ENCODE assay signal across 11 mouse cellular contexts in genomic region chr17:25082887-25083286, GRCm38 (mm10). TPM values are rescaled to one million over a fixed set of nuclear protein-coding genes. Genes with fewer than 3 reads are reported as not detected.
DNase-seq lines count a peak whose midpoint lies in the region; ATAC-seq and TF ChIP-seq lines count a peak whose summit lies in the region.
"Had no signal": no experiment of that assay in that cellular context is flagged by ENCODE, and none has a peak within 500 bp of the region (broad histone marks: within the 10 kb centered on the region; RNA-seq: fewer than 3 reads in every experiment).

No protein-coding gene starts in this region.

- no peak for TF ChIP-seq CTCF in kidney, postnatal 0 days (IDR thresholded peaks at IDR 0.05; ENCODE audit: low read depth)

- no peak overlapping the region for H3K4me3 ChIP-seq in kidney, postnatal 0 days (replicated peaks; ENCODE audit: low read depth, low read length)
- H3K4me3 ChIP-seq in embryonic facial prominence, embryonic 14.5 days (ENCODE audit: low read depth, low read length) = no peak overlapping the region
- H3K4me3 ChIP-seq in liver, embryonic 13.5 days (replicated peaks) = no peak overlapping the region
- H3K4me3 ChIP-seq: midbrain, embryonic 15.5 days had no signal

- peak overlapping the region; percentile 94 for H3K27ac ChIP-seq in kidney, postnatal 0 days
- peak overlapping the region; percentile 98 for H3K27ac ChIP-seq in embryonic facial prominence, embryonic 14.5 days (replicated peaks; ENCODE audit: low read depth, low read length)
- H3K27ac ChIP-seq in liver, embryonic 13.5 days = peak overlapping the region; percentile 57
- H3K27ac ChIP-seq: midbrain, embryonic 15.5 days had no signal

- H3K4me2 ChIP-seq in kidney, postnatal 0 days (ENCODE audit: low read length) = peak overlapping the region; percentile 6; the same call in 1 of the 2 replicates
- H3K4me2 ChIP-seq in embryonic facial prominence, embryonic 14.5 days (ENCODE audit: low read depth, low read length) = no peak overlapping the region
- no peak overlapping the region for H3K4me2 ChIP-seq in liver, embryonic 13.5 days
- H3K4me2 ChIP-seq: midbrain, embryonic 15.5 days had no signal

- no peaks in the 10 kb centered on the region for H3K27me3 ChIP-seq in kidney, postnatal 0 days (ENCODE audit: insufficient read depth, low read length)
- H3K27me3 ChIP-seq in embryonic facial prominence, embryonic 14.5 days (replicated peaks; ENCODE audit: control insufficient read depth, insufficient read depth, low read length) = no peaks in the 10 kb centered on the region
- H3K27me3 ChIP-seq in liver, embryonic 13.5 days = no peaks in the 10 kb centered on the region
- H3K27me3 ChIP-seq: midbrain, embryonic 15.5 days had no signal

- H3K36me3 ChIP-seq in kidney, postnatal 0 days (ENCODE audit: insufficient read depth, low read length) = 0 out of 2 replicates have a peak, but pooled peaks cover 1% of the 10 kb centered on the region
- 0 out of 2 replicates have a peak, but pooled peaks cover 3% of the 10 kb centered on the region for H3K36me3 ChIP-seq in embryonic facial prominence, embryonic 14.5 days (ENCODE audit: control insufficient read depth, insufficient read depth, low read length)
- 0 out of 2 replicates have a peak, but pooled peaks cover 2% of the 10 kb centered on the region for H3K36me3 ChIP-seq in liver, embryonic 13.5 days
- H3K36me3 ChIP-seq: midbrain, embryonic 15.5 days had no signal

- H3K9me3 ChIP-seq in kidney, postnatal 0 days (replicated peaks; ENCODE audit: low read length) = no peaks in the 10 kb centered on the region
- H3K9me3 ChIP-seq in embryonic facial prominence, embryonic 14.5 days (ENCODE audit: control insufficient read depth, low read length) = no peaks in the 10 kb centered on the region
- no peaks in the 10 kb centered on the region for H3K9me3 ChIP-seq in liver, embryonic 13.5 days (replicated peaks)
- H3K9me3 ChIP-seq: midbrain, embryonic 15.5 days had no signal

- ATAC-seq in kidney, postnatal 0 days (replicated peaks; ENCODE audit: low FRiP score, low read depth) = no peak
- no peak for ATAC-seq in embryonic facial prominence, embryonic 14.5 days (ENCODE audit: low read depth)
- no peak for ATAC-seq in liver, embryonic 13.5 days (ENCODE audit: low read depth)
- ATAC-seq: midbrain, embryonic 15.5 days had no signal

- 24% methylated on average over 3 of the region's 3 CpGs for WGBS in kidney, postnatal 0 days
- WGBS in embryonic facial prominence, embryonic 14.5 days = 36% methylated on average over 3 of the region's 3 CpGs
- 56% methylated on average over 3 of the region's 3 CpGs for WGBS in liver, embryonic 13.5 days (ENCODE audit: insufficient replicate concordance)

- no peak overlapping the region for H3K9ac ChIP-seq in kidney, postnatal 0 days (ENCODE audit: low read depth, low read length)
- 0 out of 2 replicates have a peak overlapping the region, but pooled peaks have one; percentile 20 for H3K9ac ChIP-seq in embryonic facial prominence, embryonic 14.5 days (ENCODE audit: low read depth, low read length)
- 0 out of 2 replicates have a peak overlapping the region, but pooled peaks have one; percentile 3 for H3K9ac ChIP-seq in liver, embryonic 13.5 days
- H3K9ac ChIP-seq: midbrain, embryonic 15.5 days had no signal

- H3K4me1 ChIP-seq in kidney, postnatal 0 days (replicated peaks; ENCODE audit: insufficient read depth, low read length) = peaks cover 14% of the 10 kb centered on the region; the same call in 1 of the 2 replicates
- H3K4me1 ChIP-seq in embryonic facial prominence, embryonic 14.5 days (ENCODE audit: control insufficient read depth, insufficient read depth, low read length) = peaks cover 52% of the 10 kb centered on the region
- peaks cover 57% of the 10 kb centered on the region for H3K4me1 ChIP-seq in liver, embryonic 13.5 days (replicated peaks)
- H3K4me1 ChIP-seq: midbrain, embryonic 15.5 days had no signal

- DNase-seq in heart, adult 11 months = peak; percentile 93
- DNase-seq in heart, postnatal 25 days (ENCODE audit: low spot score) = no peak
- no peak for DNase-seq in kidney, postnatal 0 days (ENCODE audit: low spot score)
- DNase-seq in kidney, postnatal 10 days = no peak
- no peak for DNase-seq in embryonic facial prominence, embryonic 14.5 days (ENCODE audit: low spot score)
- DNase-seq in liver, embryonic 13.5 days = no peak
- DNase-seq in right cerebral cortex, postnatal 4 days = no peak
- no peak for DNase-seq in left cerebral cortex, postnatal 10 days (ENCODE audit: extremely low spot score in 1 of 2, low spot score in 2 of 2)

- intact Hi-C loops in heart, postnatal 25 days (cut with DNase I) = no loop called here
- intact Hi-C loops in left cerebral cortex, postnatal 10 days (cut with DNase I) = no loop called here

RNA-seq across cellular contexts. Expression of gene Tmem204, which starts 0.5 kb away (rescaled TPM):
- 10 to 100 TPM; 34.5 to 41.7 TPM for total RNA-seq in heart, postnatal 25 days (2021)
- polyA plus RNA-seq in kidney, postnatal 0 days (2015; fragmentation: Nextera tagmentation; extraction: Ambion mirVana) = 54.5 and 59.9 TPM in 2 replicates
- polyA plus RNA-seq in embryonic facial prominence, embryonic 14.5 days (2014; fragmentation: Nextera tagmentation; extraction: Ambion mirVana) = 22.6 and 23.2 TPM in 2 replicates
- polyA plus RNA-seq in liver, embryonic 13.5 days (2015; fragmentation: Nextera tagmentation; extraction: Ambion mirVana) = 5.2 and 5.6 TPM in 2 replicates
- 1 to 10 TPM; 7.2 to 7.8 TPM for total RNA-seq in left cerebral cortex, postnatal 10 days (2021)

RNA-seq across cellular contexts. Expression of gene Telo2, which starts 32.9 kb away (rescaled TPM):
- total RNA-seq in heart, postnatal 25 days (2021) = 10 to 100 TPM; 10.8 to 12.2 TPM
- 24.2 and 24.7 TPM in 2 replicates for polyA plus RNA-seq in kidney, postnatal 0 days (2015; fragmentation: Nextera tagmentation; extraction: Ambion mirVana)
- 24.8 and 37.2 TPM in 2 replicates for polyA plus RNA-seq in embryonic facial prominence, embryonic 14.5 days (2014; fragmentation: Nextera tagmentation; extraction: Ambion mirVana)
- 16.3 and 18.2 TPM in 2 replicates for polyA plus RNA-seq in liver, embryonic 13.5 days (2015; fragmentation: Nextera tagmentation; extraction: Ambion mirVana)
- total RNA-seq in left cerebral cortex, postnatal 10 days (2021) = 10 to 100 TPM; 35.4 to 41.1 TPM

RNA-seq across cellular contexts. Expression of gene Ptx4, which starts 37.7 kb away (rescaled TPM):
- total RNA-seq in heart, postnatal 25 days (2021) = 1 to 10 TPM; 3.7 to 6.7 TPM
- not detected in 2 replicates for polyA plus RNA-seq in kidney, postnatal 0 days (2015; fragmentation: Nextera tagmentation; extraction: Ambion mirVana)
- 1.8 and 2.9 TPM in 2 replicates for polyA plus RNA-seq in embryonic facial prominence, embryonic 14.5 days (2014; fragmentation: Nextera tagmentation; extraction: Ambion mirVana)
- 0.09 TPM in 1 of 2 replicates, not detected in the other for polyA plus RNA-seq in liver, embryonic 13.5 days (2015; fragmentation: Nextera tagmentation; extraction: Ambion mirVana)
- 1 to 10 TPM; 2.0 to 2.3 TPM for total RNA-seq in left cerebral cortex, postnatal 10 days (2021)
- total RNA-seq: adrenal gland, adult 18-20 months had no signal
- polyA plus RNA-seq: midbrain, embryonic 15.5 days; urinary bladder, adult 2 months had no signal

RNA-seq across cellular contexts. Expression of gene Clcn7, which starts 50.3 kb away (rescaled TPM):
- 10 to 100 TPM; 25.5 to 27.5 TPM for total RNA-seq in heart, postnatal 25 days (2021)
- 14.7 and 17.2 TPM in 2 replicates for polyA plus RNA-seq in kidney, postnatal 0 days (2015; fragmentation: Nextera tagmentation; extraction: Ambion mirVana)
- polyA plus RNA-seq in embryonic facial prominence, embryonic 14.5 days (2014; fragmentation: Nextera tagmentation; extraction: Ambion mirVana) = 21.4 and 22.6 TPM in 2 replicates
- 9.1 and 12.8 TPM in 2 replicates for polyA plus RNA-seq in liver, embryonic 13.5 days (2015; fragmentation: Nextera tagmentation; extraction: Ambion mirVana)
- 10 to 100 TPM; 44.6 to 44.9 TPM for total RNA-seq in left cerebral cortex, postnatal 10 days (2021)
